Mouse (Mus musculus) kidney, adult 2 months (tissue): ENCODE data around the gene Sit1.

Experiments
- CTCF ChIP-seq: fragments of 200-500 bp; conservative IDR thresholded peaks from 2 replicates; pipeline ENCODE4 v1.5.1; 2011; ENCODE audit warnings: low read depth, mild to moderate bottlenecking, control low read depth, low read length, moderate library complexity, mixed read lengths; ENCODE audit not compliant: insufficient read depth, insufficient read length
- POLR2A ChIP-seq: fragments of 200-500 bp; IDR thresholded peaks from one replicate; pipeline ENCODE4 v1.6.1; 2011; ENCODE audit warnings: low read depth, low read length, control low read depth

DNA sequence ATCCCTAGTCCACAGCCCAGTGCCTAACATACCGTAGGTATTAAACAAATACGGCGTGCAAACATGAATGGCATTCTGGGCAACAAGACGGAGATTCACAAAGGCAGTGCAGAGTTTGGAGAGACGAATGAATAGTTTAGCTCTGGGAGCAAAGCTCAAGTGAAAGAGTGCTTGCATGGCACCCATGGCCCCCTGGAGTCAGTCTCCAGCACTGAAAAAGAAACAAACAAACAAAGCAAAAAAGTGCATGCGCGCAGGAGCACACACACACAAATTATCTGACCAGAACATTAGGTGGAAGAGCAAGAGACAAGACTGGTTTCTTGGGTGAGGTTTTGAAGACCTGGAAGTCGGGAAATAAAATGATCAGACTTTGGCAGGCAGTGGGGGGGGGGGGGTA is 22.5 kb upstream of the Sit1 start:
- TF ChIP-seq CTCF (no peak), POLR2A (no peak)
